Comparison of ENCODE assay signal across 8 mouse cellular contexts in genomic region chr1:34700237-34701030, GRCm38 (mm10).
A peak's percentile ranks its signal among the peaks of the same experiment; 100 is the strongest.
DNase-seq lines count a peak whose midpoint lies in the region; ATAC-seq and TF ChIP-seq lines count a peak whose summit lies in the region.

No protein-coding gene starts in this region.

- no peak overlapping the region for H3K27ac ChIP-seq in testis, adult 2 months (ENCODE audit: control insufficient read depth, insufficient read depth, low read depth, low read length)
- H3K27ac ChIP-seq in forebrain, embryonic 12.5 days: no peak overlapping the region
- H3K27ac ChIP-seq in intestine, embryonic 15.5 days: no peak overlapping the region
- H3K27ac ChIP-seq in lung, embryonic 14.5 days (ENCODE audit: low read depth): no peak overlapping the region

- no peak for DNase-seq in testis, postnatal 14 days (ENCODE audit: low spot score)
- DNase-seq in brain, adult 2 months (ENCODE audit: low read depth, low spot score): peak; percentile 54
- DNase-seq in lung, embryonic 14.5 days: peak; percentile 76
- DNase-seq in right cerebral cortex, adult 18-20 months: peak; percentile 35
- DNase-seq in spleen, postnatal 4 days (ENCODE audit: low spot score in 2 of 2): no peak

- no peaks in the 10 kb centered on the region for H3K36me3 ChIP-seq in testis, adult 2 months (ENCODE audit: control insufficient read depth, insufficient read depth, low read length)
- no peaks in the 10 kb centered on the region for H3K36me3 ChIP-seq in forebrain, embryonic 12.5 days (replicated peaks)
- H3K36me3 ChIP-seq in intestine, embryonic 15.5 days: no peaks in the 10 kb centered on the region
- no peaks in the 10 kb centered on the region for H3K36me3 ChIP-seq in lung, embryonic 14.5 days (ENCODE audit: insufficient read depth)

- TF ChIP-seq CTCF in testis, adult 2 months (IDR thresholded peaks at IDR 0.05; ENCODE audit: control insufficient read depth, insufficient read depth, insufficient replicate concordance, low read depth, low read length): peak; percentile 36; the same call in 1 of the 2 replicates
- peak; percentile 76 for TF ChIP-seq CTCF in lung, embryonic 14.5 days (IDR thresholded peaks at IDR 0.05; ENCODE audit: low read depth)

- H3K27me3 ChIP-seq in testis, adult 2 months (ENCODE audit: control insufficient read depth, insufficient read depth, low read length): no peaks in the 10 kb centered on the region
- no peaks in the 10 kb centered on the region for H3K27me3 ChIP-seq in forebrain, embryonic 12.5 days
- H3K27me3 ChIP-seq in intestine, embryonic 15.5 days (replicated peaks): no peaks in the 10 kb centered on the region
- H3K27me3 ChIP-seq in lung, embryonic 14.5 days (ENCODE audit: insufficient read depth, low read length): no peaks in the 10 kb centered on the region

- no peak for TF ChIP-seq POLR2A in testis, adult 2 months (IDR thresholded peaks at IDR 0.05; ENCODE audit: control insufficient read depth, low read depth, low read length)

- peak; percentile 44; the same call in 1 of the 2 replicates for ATAC-seq in forebrain, embryonic 12.5 days (ENCODE audit: low FRiP score)
- ATAC-seq in intestine, embryonic 15.5 days: peak; percentile 34; the same call in 1 of the 2 replicates
- no peak for ATAC-seq in lung, embryonic 14.5 days (ENCODE audit: insufficient read depth)

- WGBS in forebrain, embryonic 12.5 days: 51% methylated on average over 17 of the region's 17 CpGs
- WGBS in intestine, embryonic 15.5 days: 45% methylated on average over 17 of the region's 17 CpGs
- 41% methylated on average over 17 of the region's 17 CpGs for WGBS in lung, embryonic 14.5 days

- no peaks in the 10 kb centered on the region for H3K9me3 ChIP-seq in forebrain, embryonic 12.5 days
- no peaks in the 10 kb centered on the region for H3K9me3 ChIP-seq in intestine, embryonic 15.5 days
- no peaks in the 10 kb centered on the region for H3K9me3 ChIP-seq in lung, embryonic 14.5 days (ENCODE audit: low read depth, low read length)

- H3K4me2 ChIP-seq in forebrain, embryonic 12.5 days: no peak overlapping the region
- H3K4me2 ChIP-seq in intestine, embryonic 15.5 days (replicated peaks): no peak overlapping the region
- H3K4me2 ChIP-seq in lung, embryonic 14.5 days: no peak overlapping the region

- H3K9ac ChIP-seq in forebrain, embryonic 12.5 days: no peak overlapping the region
- no peak overlapping the region for H3K9ac ChIP-seq in intestine, embryonic 15.5 days
- H3K9ac ChIP-seq in lung, embryonic 14.5 days: no peak overlapping the region

- H3K4me3 ChIP-seq in testis, adult 2 months (ENCODE audit: control insufficient read depth, low read depth, low read length): no peak overlapping the region
- H3K4me3 ChIP-seq in forebrain, embryonic 12.5 days (replicated peaks): no peak overlapping the region
- H3K4me3 ChIP-seq in intestine, embryonic 15.5 days (replicated peaks): no peak overlapping the region
- H3K4me3 ChIP-seq in lung, embryonic 14.5 days (ENCODE audit: low read depth, low read length): no peak overlapping the region

- no peaks in the 10 kb centered on the region for H3K4me1 ChIP-seq in testis, adult 2 months (ENCODE audit: control insufficient read depth, insufficient read depth, low read length)
- H3K4me1 ChIP-seq in forebrain, embryonic 12.5 days: no peaks in the 10 kb centered on the region
- no peaks in the 10 kb centered on the region for H3K4me1 ChIP-seq in intestine, embryonic 15.5 days (replicated peaks)
- H3K4me1 ChIP-seq in lung, embryonic 14.5 days (ENCODE audit: insufficient read depth): no peaks in the 10 kb centered on the region

Comparison
In these comparisons a context has a peak if more than half of its experiments do, and no peak if none do; other contexts are left out.
1. DNase-seq: peak in brain, adult 2 months (single experiment), lung, embryonic 14.5 days (single experiment) and right cerebral cortex, adult 18-20 months (single experiment); none in testis, postnatal 14 days (single experiment) and spleen, postnatal 4 days (0 of 2).